Mouse (Mus musculus): ENCODE measurements around the gene Dzip1.

- TF ChIP-seq EP300 (optimal IDR thresholded peaks at IDR 0.05) (no peak), CTCF (IDR thresholded peaks at IDR 0.05; ENCODE audit: low read depth) (peak; percentile 87)
Observed at GRCm38 (mm10) chr14:118910332-118911222, 14.7 kb downstream of the Dzip1 start.

All from stomach, postnatal 0 days (tissue).